Mouse (Mus musculus): ENCODE results near the gene Gm21985.
"Not testable (repeated sequence)": the region's sequence is repeated elsewhere in the genome, so short reads cannot be mapped to it uniquely, and the experiment has no call there.

Gene Gm21985

DNA sequence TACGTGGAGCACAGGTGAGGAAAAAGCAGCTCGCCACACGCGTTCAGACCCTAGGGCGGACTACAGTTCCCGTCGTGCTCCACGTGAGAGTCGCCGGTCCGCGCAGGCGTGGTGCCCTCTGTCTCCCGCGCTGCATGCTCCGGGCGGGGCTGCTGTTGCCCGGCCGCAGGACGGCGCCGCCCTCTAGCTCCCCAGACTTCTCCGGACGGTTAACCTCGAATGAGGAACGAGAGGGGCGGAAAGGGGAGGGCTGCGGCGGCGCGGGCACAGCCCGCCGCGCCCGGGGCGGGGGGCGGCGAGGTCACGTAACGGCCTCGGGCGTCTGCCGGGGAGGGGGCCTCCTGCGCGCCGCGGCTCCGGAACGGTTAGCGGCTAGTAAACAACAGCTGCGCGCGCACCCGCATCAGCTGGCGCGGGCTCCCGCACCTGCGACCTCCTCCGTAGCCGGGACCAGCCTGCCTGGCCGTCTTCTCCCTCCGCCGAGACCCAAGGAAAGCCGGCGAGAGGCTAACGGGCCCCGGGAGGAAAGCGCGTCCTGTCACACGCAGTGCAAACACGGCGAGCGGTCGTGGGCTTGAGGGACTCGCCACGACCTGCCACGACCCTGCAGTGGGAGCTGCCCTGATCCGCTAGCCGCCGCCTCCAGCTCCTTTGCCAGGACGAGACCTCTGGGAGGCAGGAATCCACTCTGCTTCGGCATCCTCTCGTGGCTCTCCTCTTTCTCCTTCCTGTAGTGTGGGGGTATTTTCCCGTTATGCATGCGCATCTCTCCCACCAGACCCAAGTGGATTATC lies 469 bp upstream of the Gm21985 start, which contains the start of gene Slc12a6:
TSS of gene Slc12a6 (plus strand) at position 378 of the 794 bp plus-strand sequence.
- peak; percentile 96 for DNase-seq

DNA sequence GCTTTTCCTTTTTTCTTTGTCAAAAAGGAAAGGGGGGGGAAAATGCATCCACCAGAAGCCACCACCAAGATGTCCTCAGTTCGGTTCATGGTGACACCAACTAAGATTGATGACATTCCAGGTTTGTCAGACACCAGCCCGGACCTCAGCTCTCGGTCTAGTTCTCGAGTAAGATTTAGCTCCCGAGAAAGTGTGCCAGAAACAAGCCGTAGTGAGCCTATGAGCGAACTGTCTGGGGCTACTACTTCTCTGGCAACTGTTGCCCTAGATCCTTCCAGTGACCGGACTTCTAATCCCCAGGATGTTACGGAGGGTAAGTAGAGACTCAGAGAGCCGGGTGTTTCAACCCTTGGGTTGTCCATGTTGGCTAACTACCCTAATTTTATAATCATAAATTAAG lies 666 bp downstream of the Gm21985 start:
- DNase-seq, result peak; percentile 19

DNA sequence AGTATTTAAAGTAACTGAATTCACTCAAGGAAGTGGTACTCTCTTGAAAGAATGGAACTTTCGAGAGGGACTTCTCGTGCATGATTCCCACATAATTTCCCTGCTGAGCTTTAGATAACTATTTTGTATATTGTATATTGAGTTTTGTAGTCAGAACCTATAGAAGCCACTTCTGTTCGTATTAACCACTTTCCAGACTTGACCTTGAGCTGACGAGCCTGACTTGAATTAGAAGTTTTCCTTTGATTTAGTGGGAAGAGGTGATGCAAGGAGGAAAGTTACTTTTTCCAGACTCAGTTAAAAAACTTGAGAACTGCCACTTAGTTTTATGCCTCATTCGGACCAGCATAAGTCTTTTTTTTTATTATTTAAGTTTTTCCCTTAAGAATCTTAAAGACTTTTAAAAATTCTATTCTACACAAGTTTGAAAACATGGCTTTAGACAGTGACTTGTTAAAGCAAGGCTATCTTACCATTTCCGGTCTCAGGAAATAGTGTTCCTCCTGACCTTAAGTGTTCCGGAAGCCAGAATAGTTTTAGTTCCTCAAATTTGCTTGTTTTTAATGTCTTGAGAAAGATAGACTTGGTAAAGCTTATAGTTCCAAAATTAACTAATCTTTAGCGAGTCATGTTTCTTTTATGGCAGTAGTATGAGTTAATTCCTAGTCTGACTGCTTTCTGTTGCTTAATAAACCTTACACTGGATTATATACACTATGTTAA lies 1.6 kb downstream of the Gm21985 start:
- peak; percentile 28 for DNase-seq

DNA sequence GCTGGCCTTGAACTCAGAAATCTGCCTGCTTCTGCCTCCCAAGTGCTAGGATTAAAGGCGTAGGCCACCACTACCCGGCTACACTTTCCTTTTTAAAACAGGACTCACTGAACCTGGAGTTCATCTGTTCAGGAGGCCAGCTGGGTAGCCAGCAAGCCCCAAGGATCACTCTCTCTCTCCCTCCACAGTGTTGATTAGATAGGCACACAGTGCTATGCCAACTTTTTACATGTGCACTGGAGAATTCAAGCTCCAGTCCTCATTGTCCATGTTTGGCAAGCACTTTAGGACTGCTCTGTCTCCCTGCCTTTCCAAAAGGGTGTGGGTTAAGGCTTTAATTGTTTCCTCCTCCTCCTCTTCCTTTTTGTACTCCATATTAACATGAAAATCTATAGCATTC lies 3.9 kb downstream of the Gm21985 start:
- peak; percentile 14 for DNase-seq

DNA sequence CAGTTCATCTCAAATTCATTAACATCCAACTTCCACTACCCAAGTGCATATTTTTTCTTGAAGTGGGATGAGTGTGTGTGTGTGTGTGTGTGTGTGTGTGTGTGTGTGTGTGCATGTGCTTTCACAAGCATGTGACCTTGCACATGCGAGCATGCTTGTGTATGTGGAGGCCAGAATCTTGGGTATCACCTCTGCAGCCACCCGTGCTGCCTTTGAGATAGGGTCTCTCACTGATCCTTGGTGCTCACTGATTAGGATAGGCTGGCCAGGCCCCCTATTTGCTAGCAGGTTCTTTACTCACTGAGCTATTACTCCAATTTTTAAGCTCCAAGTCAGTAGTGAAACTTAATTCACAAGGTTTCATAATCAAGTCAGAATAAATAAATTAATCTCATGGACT lies 6.8 kb downstream of the Gm21985 start:
- DNase-seq, result no peak

DNA sequence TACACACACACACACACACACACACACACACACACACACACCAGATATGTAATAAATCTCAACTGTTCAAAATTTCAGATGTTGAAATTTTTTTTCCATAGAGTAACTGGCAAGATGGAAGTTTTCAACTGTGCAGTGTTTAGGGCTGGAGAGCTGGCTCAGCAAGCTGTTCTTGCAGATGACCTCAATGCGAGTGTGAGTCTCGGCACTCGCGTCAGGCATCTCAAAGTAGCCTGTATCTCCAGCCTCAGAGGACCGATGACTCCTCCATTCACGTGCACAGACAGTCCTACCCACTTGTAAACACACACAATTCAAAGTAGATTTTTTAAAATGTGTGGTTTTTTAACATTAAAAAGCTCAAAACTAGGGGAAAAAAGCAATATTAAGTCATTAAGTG lies 7.4 kb downstream of the Gm21985 start:
- DNase-seq, result no peak

DNA sequence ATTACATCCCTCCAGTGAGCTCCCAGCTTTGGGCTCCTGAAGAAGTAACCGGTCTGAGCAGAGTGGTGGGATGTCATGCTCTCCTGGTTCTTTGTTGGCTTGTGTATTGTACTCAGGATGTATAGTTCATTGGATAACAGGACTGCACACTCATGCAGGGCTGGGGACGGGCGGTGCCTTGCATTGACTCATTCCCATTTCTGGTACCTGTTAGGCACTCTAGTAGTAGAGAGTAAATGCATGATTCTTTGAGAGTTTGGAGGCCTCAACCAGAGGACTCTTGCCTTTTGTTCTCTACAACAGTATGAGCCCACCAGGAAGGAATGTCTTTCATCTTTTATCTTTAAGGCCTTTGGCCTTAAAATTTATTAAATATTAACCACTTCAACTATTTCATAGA lies 10.8 kb downstream of the Gm21985 start:
- no peak for DNase-seq

DNA sequence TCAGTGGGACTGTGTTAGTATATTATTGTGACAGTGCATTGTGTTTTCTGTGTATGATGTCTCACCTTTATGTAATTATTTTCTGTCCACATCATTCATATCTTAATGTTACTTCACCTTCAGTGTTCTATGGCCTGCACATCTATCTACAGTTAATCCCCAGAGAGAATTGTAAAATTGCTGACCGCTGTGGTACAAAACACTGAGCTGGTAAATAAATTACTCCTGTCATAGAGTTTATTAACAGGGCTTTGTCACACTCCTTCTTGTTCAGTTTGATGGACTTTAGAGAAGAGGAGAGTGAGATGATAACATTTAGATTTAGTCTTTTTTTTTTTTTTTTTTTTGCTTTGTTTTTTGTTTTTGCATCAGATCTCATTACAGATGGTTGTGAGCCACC lies 16.7 kb downstream of the Gm21985 start:
- no peak for DNase-seq

DNA sequence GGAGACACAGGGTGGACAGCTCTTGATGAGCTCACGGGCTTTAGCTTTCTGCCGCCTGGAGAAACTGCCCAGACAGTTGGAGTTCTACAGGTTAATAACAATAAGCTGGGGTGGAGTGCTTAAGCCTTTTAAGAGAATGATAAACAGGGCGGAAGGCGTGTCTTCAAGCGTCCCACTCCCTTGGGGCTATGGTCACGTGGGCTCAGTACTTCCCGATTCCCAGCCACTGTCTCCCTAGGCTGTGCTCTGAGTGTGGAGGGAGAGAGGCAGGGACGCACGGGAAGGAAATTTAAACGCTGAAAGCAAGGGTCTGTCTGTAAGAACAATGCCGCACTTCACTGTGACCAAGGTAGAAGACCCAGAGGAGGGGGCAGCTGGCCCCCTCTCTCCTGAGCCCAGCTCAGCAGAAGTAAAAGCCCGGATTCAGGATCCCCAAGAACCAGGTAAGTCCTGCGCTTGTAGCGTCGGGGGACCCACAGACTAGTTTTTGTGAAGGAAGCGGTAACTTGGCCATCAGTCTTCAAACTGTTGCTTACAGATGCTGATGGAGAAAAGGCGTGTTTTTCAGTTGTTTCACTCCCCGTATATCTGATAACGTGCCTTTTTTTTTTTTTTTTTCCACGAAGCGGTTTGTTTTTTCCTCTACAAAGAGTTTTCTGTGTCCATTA lies 18.4 kb downstream of the Gm21985 start:
- peak; percentile 90 for DNase-seq

DNA sequence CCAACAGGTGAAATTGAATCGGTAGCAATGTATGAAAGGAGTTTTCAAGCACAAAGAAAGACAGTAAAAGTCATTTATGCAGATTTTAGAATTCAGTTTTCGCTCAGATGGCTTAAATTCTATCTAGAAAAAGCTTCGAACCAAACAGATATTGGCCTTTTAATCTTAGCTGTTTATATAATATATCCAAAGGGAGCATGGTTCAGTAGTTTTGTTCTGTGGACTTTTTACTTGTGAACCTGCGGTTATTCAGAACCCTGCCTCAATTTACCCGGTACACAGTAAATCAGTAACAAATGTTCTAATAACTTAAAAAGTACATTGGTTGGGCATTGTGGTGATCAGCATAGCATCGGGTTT lies 18.9 kb downstream of the Gm21985 start:
- DNase-seq, result no peak

DNA sequence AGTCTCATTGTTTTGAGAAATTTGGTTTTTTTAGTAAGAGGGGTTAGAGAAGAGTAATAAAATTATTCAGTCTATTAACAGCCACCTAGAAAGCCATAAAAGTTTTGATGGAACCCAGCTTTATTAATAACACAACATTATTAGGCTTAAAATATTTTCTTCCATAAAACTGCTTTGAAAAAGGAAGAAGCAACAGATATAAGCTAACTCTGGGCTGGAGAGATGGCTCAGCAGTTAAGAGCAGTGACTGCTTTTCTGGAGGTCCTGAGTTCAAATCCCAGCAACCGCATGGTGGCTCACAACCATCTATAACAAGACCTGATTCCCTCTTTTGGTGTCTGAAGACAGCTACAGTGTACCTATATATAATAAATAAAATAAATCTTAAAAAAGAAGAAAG lies 19.9 kb downstream of the Gm21985 start:
- DNase-seq, result not testable (repeated sequence)

DNA sequence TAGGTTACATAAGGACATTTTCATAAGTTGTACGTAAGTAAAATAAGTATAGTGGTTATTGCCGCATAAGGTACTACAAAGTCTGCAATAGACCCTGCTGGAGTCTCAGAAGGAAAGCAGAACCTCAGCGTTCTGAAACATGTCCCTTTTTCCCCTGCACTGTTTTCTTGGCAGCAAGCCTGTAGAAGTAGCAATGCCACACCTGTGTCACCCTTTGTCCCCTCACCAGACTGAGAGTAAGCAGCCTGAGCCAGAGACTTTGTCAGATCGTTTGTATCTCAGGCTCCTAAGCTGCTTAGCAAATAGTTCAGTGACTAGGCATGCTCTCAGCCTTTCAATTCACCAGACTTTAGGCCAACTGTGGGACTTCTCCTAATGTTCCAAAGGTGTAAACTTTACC lies 20.9 kb downstream of the Gm21985 start:
- no peak for DNase-seq

DNA sequence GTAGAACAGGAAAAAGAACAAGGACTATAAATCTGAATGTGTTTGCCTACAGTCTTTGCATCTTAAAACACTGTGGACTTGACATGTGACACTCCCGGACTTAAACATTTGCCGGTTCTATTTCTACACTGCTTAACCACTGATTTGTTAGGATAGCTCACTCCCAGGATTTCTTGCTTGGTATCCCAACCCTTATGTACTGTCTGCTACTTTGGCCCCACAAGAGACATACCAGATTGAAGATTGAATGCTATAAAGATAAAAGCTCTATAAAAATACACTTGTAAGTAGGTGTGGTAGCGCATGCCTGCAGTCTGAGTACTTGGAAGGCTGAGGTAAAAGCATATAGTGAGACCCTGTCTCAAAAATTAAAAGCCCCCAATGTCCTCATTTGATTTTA lies 23.4 kb downstream of the Gm21985 start:
- no peak for DNase-seq

DNA sequence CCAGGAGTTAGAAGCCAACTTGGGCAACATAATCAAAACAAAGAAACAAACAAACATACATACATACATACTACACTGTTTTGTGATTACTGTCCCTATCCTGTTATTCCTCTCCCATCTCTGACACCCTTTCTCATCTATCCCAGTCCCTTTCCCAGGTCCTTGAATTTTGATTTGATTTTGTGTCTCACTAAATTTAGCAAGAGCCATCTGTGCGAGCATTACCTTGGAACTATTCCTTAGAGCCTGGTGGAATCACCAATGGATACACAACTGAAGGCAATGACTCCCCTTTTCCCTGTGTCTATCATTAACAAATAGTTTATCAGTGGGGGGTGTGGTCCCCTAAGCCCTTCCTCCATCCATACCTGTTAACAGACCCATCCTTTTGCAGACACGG lies 26.7 kb downstream of the Gm21985 start:
- no peak for DNase-seq

DNA sequence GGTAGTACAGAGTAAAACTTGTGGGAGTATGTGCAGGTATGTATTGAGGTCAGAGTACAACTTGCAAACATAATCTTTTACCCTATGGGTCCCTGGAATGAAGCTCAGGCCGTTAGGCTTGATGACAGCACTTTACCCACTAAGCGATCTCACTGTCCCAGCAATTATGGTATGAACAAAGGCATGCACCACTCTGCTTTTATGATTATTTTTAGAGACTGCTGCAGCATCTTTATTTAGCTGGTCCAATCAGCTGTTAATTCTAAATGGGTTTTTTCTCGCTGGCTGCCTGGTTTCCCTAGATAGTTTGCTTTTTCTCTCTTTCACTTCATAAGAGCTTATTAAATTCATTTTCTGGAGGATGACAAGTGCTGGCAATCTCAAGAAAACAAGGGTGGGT lies 30.1 kb downstream of the Gm21985 start:
- no peak for DNase-seq

DNA sequence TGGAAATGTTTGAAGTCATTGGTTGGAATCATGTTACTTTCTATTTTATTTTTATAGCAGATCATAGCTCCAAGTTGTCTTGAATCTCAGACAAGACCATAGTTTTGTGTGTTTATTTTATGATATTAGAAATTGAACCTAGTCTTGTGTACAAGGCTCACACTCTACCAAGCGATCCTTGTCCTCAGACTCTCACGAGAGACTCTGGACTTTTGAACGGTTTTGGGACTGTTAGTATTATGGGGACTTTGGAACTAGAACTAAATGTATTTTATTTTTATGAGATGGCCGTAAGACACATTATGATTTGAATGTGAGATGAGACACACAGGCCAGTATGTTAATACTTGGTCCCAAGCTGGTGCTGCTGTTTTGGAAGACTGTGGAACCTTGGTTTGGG lies 32.1 kb downstream of the Gm21985 start:
- no peak for DNase-seq

DNA sequence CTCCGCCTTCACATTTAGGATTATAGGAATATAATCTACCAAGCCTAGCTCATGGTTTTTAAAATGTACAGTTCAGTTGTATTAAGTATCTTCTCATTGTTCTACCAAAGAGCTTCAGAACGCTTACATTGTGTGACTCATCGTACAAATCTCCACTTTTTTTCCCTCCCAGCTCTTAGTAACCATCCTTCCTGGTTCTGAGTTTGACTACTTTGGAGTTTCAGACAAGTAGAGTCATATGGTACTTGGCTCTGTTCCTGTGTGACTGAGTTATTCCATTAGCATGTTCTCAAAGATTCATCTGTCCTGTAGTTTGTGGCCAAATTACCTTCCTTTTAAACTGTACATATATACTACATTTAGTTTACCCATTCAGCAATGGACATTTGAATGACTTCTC lies 42.6 kb downstream of the Gm21985 start:
- peak; percentile 14 for DNase-seq

DNA sequence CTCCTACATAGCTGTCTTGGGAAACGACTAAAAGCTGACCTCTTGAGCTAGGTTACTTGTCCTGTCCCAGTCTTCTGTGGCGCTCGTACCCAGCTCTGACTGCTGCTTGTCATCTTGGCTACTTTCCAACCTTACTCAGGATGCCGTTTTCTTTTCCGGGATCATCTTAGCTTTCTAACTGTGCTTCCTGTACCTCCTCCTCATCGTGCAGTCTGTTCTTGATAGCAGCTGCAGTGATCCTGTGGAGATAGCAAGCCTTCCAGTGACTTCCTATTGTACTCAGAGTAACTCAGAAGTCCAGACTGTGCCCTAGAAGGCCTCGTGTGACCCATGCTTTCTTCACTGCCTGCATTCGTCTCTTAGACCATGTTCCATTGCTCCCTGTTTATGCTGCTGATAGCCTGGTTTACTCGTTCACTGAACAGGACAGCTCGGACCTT lies 43.1 kb downstream of the Gm21985 start:
- DNase-seq, result peak; percentile 35

DNA sequence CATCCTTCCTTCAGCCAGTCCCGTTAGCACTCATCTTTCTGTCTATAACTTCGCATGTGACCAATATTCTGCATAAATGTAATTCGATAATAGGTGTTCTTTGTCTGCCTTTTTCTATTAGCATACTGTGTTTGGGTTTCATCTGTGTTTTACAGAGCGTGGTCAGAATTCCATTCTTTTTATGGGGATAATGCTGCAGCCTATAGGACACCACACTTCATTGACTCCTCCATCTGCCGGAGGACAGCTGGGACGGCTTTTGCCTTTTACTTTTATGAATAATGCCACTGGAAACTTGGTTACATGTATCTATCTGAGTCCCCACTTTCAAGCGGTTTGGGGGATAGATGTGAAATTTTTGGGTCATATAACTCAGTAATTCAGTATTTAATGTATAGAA lies 49.5 kb downstream of the Gm21985 start:
- DNase-seq, result no peak

DNA sequence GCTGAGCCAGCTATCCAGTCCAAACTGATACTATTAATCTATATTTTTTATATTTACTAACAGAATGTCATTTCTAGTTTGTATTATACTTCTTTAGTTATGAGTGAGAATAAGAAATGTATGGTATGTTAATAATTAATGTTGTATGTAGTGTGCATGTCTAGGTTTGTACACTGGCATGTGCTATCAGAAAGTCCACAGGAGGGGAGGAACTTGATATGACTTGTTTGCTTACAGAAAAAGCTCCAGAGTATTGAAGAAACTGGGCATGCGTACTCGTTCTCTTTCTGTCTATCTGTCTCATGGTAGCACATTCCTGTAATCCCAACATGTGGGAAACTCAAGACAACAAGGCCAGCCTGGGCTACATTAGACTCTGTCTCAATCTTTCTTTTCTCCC lies 52.1 kb downstream of the Gm21985 start:
- DNase-seq, result no peak

DNA sequence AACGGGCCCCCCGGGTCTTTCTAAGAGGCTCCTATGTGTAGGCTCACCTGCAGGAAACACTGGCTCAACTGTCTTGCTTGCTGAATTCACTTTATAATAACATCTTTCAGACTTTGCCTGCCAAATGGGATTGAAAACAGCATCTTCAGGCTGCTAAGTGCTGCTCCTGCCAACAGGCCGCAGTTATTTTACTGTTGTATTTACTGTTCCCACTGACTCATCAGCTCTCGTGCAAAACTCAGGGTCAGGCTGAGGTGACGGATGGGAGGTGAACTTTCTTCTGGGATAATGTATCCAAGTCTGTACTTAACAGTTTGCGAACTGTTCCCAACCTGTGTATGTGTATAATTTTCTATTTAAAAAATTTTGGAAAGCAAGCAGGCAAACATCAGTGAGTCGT lies 52.8 kb downstream of the Gm21985 start:
- DNase-seq, result peak; percentile 14

DNA sequence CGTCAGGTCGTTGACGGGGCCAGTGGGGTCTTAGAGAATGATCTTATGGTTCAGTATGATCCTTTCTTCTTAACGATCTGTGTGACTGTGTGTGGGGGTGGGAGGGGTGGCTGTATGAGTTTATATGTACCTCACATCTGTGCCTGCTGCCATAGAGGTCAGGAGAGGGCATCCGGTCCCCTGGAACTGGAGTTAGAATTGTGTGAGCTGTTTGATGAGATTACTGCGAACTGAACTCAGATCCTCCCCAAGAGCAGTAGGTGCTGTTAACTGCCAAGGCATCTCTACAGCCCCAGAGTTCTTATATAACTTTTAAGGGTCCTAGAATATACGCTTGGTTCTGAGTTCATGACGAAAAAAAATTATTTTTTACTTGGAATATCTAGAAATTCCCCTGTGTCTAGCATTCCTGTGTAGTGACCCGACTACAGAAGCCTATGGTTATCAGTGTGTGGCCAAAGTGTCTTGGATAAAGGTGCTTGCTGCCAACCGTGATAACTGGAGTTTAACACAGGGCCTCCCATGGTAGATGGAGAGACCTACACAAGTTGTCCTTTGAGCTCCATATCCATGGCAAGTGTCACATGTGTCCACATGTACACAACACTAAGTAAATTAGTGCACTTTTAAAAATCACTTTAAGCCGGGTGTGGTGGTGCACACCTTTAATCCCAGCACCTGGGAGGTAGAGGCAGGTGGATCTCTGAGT lies 62.1 kb downstream of the Gm21985 start:
- DNase-seq, result no peak

Measured in lung, postnatal 36 days (tissue).